Mouse (Mus musculus): ENCODE data around the gene Irf2bpl. TPM values are rescaled to one million over a fixed set of nuclear protein-coding genes. Genes with fewer than 3 reads are reported as not detected.

Gene Irf2bpl
- polyA plus RNA-seq, 1 experiment from 2014 or later = 34.2 TPM

GRCm38 (mm10) chr12:86895703-86896409 lies 11.3 kb upstream of the Irf2bpl start:
- WGBS = 60% methylated on average over 4 of the region's 4 CpGs
- DNase-seq (ENCODE audit: low spot score) = no peak
- Histone ChIP-seq H3K27ac (peak overlapping the region; percentile 94), H3K27me3 (ENCODE audit: insufficient read depth, poor library complexity, severe bottlenecking) (peaks cover 3% of the 10 kb centered on the region), H3K4me1 (replicated peaks) (peaks cover 95% of the 10 kb centered on the region), H3K9me3 (no peaks in the 10 kb centered on the region), H3K36me3 (no peaks in the 10 kb centered on the region), H3K4me3 (peak overlapping the region; percentile 57; the same call in 1 of the 2 replicates)

DNA sequence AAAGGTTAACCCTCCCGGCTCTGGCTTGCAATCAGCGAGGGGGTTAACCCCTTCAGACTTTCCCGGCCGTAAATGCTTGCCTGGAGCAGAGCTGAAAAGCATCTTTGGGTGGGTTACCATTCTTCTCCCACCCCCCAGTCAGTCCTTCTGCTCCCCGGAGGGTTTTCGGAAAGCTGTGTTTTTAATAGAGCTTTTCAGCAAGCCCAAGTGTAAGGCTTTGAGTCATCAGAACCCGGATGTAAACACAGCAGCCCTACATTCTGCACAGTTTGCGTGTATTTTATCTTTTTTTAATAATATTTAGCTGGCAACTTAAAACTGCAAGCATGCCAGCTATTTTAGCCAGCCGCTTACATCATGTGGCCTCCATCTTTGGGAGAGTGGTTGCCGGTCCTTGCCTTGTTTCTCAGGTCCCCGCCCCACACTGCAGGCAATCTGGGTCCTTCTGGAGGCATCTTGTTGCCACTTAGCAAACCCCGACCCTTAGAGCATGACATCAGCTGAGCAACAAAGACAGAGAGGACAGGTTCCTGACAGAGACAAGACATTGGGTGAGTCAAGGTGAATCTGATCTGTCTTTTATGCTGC lies 10.3 kb upstream of the Irf2bpl start:
- Histone ChIP-seq H3K27ac (peak overlapping the region; percentile 94), H3K4me1 (replicated peaks) (peaks cover 99% of the 10 kb centered on the region), H3K27me3 (ENCODE audit: insufficient read depth, poor library complexity, severe bottlenecking) (peaks cover 12% of the 10 kb centered on the region), H3K4me3 (peak overlapping the region; percentile 57), H3K36me3 (no peaks in the 10 kb centered on the region), H3K9me3 (no peaks in the 10 kb centered on the region)
- peak; percentile 68 for DNase-seq (ENCODE audit: low spot score)
- under 1% methylated on average over 12 of the region's 12 CpGs for WGBS

- H3K27ac ChIP-seq = peak overlapping the region; percentile 94
- no peaks in the 10 kb centered on the region for H3K9me3 ChIP-seq
- H3K4me1 ChIP-seq (replicated peaks) = peaks cover 99% of the 10 kb centered on the region
- peaks cover 18% of the 10 kb centered on the region for H3K27me3 ChIP-seq (ENCODE audit: insufficient read depth, poor library complexity, severe bottlenecking)
- peak; percentile 94 for DNase-seq (ENCODE audit: low spot score)
- WGBS = under 1% methylated on average over 23 of the region's 26 CpGs
- H3K36me3 ChIP-seq = no peaks in the 10 kb centered on the region
- H3K4me3 ChIP-seq = peak overlapping the region; percentile 57
Measured at GRCm38 (mm10) chr12:86894184-86894839, 9.7 kb upstream of the Irf2bpl start.

DNA sequence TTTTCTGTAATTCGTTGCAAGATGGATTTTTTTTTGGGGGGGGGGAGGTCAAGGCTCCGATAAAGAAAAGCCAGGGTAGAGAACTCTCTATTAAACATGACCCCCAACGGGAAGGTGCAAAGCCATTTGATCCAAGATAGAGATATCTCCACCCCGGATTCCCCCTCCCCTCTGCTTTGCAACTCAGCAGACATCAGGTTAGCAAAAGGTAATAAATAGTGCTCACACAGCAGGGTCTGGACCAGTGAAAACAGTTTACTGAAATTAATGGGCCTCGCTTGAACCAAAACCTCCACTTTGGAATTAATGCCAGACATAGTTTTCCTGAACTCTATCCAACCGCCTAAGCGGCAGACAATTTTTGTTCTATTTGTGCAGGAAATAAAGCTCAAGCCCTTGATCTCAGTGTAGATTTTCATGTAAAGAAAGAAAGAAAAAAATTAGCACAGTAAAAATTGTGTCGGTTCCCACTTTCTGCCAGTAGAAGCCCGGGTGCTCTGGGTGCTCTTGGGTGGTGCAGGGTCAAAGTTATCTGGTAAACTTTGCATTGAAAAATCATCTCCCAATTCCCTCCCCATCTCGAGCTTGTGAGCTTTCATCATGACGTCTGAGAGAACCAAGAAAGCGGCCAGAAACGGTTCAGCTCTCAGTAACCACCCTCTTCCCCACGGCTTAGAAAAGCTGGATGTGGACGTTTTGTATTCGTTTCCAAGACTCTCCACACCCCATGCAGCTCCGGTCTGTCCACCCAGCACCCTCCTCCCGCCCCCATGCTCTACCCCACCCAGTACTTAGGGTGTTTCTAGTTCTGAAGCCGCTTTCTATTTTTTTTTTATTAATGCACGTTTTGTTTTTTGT lies 9.0 kb upstream of the Irf2bpl start:
- WGBS = under 1% methylated on average over 20 of the region's 20 CpGs

GRCm38 (mm10) chr12:86892711-86893311 lies 8.2 kb upstream of the Irf2bpl start:
- Histone ChIP-seq H3K27me3 (ENCODE audit: insufficient read depth, poor library complexity, severe bottlenecking) (peaks cover 21% of the 10 kb centered on the region), H3K27ac (peak overlapping the region; percentile 94), H3K4me3 (peak overlapping the region; percentile 57), H3K4me1 (replicated peaks) (peaks cover 99% of the 10 kb centered on the region), H3K9me3 (no peaks in the 10 kb centered on the region), H3K36me3 (no peaks in the 10 kb centered on the region)
- WGBS = under 1% methylated on average over 18 of the region's 18 CpGs
- peak; percentile 83 for DNase-seq (ENCODE audit: low spot score)

More for the DNA sequence above, 9.0 kb upstream of the Irf2bpl start:
- peak overlapping the region; percentile 94 for H3K27ac ChIP-seq
- H3K36me3 ChIP-seq = no peaks in the 10 kb centered on the region
- no peak for DNase-seq (ENCODE audit: low spot score)
- peaks cover 99% of the 10 kb centered on the region for H3K4me1 ChIP-seq (replicated peaks)
- peaks cover 21% of the 10 kb centered on the region for H3K27me3 ChIP-seq (ENCODE audit: insufficient read depth, poor library complexity, severe bottlenecking)
- H3K9me3 ChIP-seq = no peaks in the 10 kb centered on the region
- peak overlapping the region; percentile 57 for H3K4me3 ChIP-seq

DNA sequence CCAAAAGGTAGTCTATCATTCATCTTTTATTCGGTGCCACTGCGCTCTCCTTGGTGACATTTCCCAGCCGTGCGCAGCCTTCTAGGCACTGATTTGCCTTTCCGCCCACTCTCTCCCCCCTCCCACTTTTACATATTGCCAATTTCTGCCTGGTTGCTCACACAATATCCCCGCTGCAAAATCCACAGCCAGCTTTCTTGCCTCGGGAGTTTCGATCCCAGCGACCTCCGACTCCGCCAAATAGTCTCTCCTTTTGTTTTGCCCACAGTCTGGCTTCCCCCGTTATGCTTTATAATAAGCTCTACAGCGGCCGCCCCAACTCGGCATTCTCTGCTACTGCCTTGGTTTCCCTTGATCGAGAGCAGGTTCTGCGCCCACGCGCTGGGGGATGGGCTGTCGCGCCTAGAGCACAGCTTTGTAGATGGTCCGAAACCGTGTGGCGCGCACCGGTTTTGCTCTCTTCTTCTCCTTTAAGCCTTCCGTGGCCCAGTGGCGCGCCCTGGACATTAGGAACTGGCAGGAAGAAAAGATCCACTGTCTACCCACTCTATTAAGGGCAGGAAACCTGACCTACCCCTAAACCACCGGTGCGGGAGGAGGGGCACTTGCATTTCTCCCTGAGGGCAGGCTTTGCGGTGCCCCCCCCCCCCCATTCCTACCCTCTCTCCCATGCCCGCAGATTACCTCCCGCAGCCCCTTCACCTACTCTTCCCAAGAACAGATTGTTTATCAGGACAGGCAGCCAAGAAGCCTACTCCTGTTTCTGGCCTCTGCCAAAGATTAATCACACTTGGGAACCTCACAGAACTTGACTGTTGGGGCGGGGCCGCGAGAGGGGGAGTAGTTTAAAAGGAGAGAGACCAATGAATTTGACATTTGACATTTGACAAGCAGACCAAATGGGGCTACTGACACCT lies 7.4 kb upstream of the Irf2bpl start:
- peaks cover 99% of the 10 kb centered on the region for H3K4me1 ChIP-seq (replicated peaks)
- DNase-seq (ENCODE audit: low spot score) = peak; percentile 85
- WGBS = under 1% methylated on average over 37 of the region's 37 CpGs
- peak overlapping the region; percentile 94 for H3K27ac ChIP-seq
- no peaks in the 10 kb centered on the region for H3K36me3 ChIP-seq
- H3K4me3 ChIP-seq = peak overlapping the region; percentile 57
- peaks cover 23% of the 10 kb centered on the region for H3K27me3 ChIP-seq (ENCODE audit: insufficient read depth, poor library complexity, severe bottlenecking)
- no peaks in the 10 kb centered on the region for H3K9me3 ChIP-seq

DNA sequence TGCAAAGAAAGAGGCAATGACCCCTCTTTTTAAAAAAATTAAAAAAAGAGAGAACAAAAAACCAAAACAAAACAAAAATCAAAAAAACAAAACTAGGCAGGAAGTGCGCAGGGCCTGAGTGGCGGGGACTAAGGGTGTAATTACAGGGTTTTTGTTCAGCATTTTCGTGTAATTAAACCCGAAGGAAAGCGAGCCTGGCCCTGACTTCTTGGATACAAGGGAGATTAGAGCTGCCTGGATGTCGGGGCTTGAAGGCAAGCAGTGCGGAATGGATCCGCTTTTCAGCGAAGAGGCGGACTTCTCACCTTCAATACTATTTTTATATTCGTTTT lies 6.8 kb upstream of the Irf2bpl start:
- H3K36me3 ChIP-seq = no peaks in the 10 kb centered on the region
- peaks cover 99% of the 10 kb centered on the region for H3K4me1 ChIP-seq (replicated peaks)
- no peaks in the 10 kb centered on the region for H3K9me3 ChIP-seq
- H3K27me3 ChIP-seq (ENCODE audit: insufficient read depth, poor library complexity, severe bottlenecking) = peaks cover 28% of the 10 kb centered on the region
- 5% methylated on average over 11 of the region's 11 CpGs for WGBS
- peak overlapping the region; percentile 57 for H3K4me3 ChIP-seq
- peak overlapping the region; percentile 94 for H3K27ac ChIP-seq
- DNase-seq (ENCODE audit: low spot score) = no peak

DNA sequence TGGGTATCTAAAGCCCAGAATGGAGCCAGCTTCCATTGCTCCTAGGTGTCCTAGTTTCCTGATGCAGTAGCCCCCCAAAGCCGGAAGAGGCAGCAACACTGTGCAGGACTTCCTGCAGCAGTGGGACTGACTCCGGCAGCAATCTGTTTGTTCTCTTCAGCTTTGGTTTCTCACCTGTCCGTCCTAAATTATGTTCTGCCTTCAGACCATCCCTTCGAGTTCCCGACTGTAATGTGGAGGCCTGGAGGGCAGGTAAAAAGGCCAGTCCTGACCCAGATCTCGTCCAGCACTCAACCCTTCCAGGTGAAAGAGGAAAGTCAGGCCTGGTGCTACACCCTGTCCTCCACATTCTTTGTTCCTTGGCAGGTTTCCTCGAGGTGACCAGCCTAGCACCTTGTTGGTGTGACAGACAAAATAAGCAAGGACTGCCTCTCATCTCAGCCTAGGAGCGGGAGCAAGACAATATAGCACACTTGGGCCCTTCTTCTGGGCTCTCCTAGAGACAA lies 6.3 kb upstream of the Irf2bpl start:
- peak overlapping the region; percentile 94 for H3K27ac ChIP-seq
- peaks cover 99% of the 10 kb centered on the region for H3K4me1 ChIP-seq (replicated peaks)
- H3K9me3 ChIP-seq = no peaks in the 10 kb centered on the region
- H3K4me3 ChIP-seq = peak overlapping the region; percentile 57; the same call in 1 of the 2 replicates
- H3K27me3 ChIP-seq (ENCODE audit: insufficient read depth, poor library complexity, severe bottlenecking) = peaks cover 28% of the 10 kb centered on the region
- DNase-seq (ENCODE audit: low spot score) = no peak
- H3K36me3 ChIP-seq = no peaks in the 10 kb centered on the region
- 31% methylated on average over 8 of the region's 8 CpGs for WGBS

GRCm38 (mm10) chr12:86890091-86890720 lies 5.6 kb upstream of the Irf2bpl start:
- Histone ChIP-seq H3K36me3 (no peaks in the 10 kb centered on the region), H3K27me3 (ENCODE audit: insufficient read depth, poor library complexity, severe bottlenecking) (peaks cover 28% of the 10 kb centered on the region), H3K4me3 (0 out of 2 replicates have a peak overlapping the region, but pooled peaks have one; percentile 57), H3K27ac (peak overlapping the region; percentile 94), H3K9me3 (no peaks in the 10 kb centered on the region), H3K4me1 (replicated peaks) (peaks cover 99% of the 10 kb centered on the region)
- DNase-seq (ENCODE audit: low spot score) = no peak
- 54% methylated on average over 12 of the region's 12 CpGs for whole genome bisulfite sequencing

DNA sequence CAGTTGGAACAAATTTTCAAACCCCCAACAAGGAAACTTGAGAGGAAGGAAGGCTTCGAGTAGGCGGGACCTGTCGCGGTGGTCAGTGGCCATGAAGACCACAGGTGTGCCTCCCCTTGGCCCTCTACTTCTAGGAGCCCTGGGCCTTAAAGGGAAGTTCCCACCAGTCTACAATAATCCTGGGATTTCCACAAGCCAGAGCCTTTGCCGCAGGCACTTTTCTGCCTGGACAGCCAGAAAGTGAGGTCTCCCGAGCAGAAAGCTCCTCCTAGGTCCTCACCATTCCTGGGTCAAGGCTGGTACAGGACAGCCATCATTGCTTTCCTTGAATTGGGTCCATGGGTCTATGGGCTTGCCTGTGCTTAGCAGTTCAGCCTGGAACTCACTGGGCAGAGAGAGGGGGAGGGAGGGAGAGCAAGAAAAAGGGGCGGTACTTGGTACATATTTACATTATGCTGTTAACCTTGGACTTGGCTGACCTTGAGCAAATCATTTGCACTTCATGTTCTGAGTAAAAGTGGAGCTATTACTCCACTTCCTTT lies 4.6 kb upstream of the Irf2bpl start:
- peaks cover 100% of the 10 kb centered on the region for H3K4me1 ChIP-seq (replicated peaks)
- peak overlapping the region; percentile 92 for H3K27ac ChIP-seq
- H3K4me3 ChIP-seq = peak overlapping the region; percentile 47
- H3K9me3 ChIP-seq = no peaks in the 10 kb centered on the region
- peaks cover 28% of the 10 kb centered on the region for H3K27me3 ChIP-seq (ENCODE audit: insufficient read depth, poor library complexity, severe bottlenecking)
- DNase-seq (ENCODE audit: low spot score) = no peak
- H3K36me3 ChIP-seq = no peaks in the 10 kb centered on the region
- WGBS = 16% methylated on average over 7 of the region's 7 CpGs
